Mouse (Mus musculus) MEL-GATA-1-ER (cell line): ENCODE data around the gene Kdm7a.

ENCODE experiments used
- DNase-seq: peaks from one replicate; pipeline ENCODE4 v3.0.0-alpha.2; 2012; ENCODE audit warnings: low read depth; ENCODE audit errors: extremely low read depth

Gene Kdm7a

DNA sequence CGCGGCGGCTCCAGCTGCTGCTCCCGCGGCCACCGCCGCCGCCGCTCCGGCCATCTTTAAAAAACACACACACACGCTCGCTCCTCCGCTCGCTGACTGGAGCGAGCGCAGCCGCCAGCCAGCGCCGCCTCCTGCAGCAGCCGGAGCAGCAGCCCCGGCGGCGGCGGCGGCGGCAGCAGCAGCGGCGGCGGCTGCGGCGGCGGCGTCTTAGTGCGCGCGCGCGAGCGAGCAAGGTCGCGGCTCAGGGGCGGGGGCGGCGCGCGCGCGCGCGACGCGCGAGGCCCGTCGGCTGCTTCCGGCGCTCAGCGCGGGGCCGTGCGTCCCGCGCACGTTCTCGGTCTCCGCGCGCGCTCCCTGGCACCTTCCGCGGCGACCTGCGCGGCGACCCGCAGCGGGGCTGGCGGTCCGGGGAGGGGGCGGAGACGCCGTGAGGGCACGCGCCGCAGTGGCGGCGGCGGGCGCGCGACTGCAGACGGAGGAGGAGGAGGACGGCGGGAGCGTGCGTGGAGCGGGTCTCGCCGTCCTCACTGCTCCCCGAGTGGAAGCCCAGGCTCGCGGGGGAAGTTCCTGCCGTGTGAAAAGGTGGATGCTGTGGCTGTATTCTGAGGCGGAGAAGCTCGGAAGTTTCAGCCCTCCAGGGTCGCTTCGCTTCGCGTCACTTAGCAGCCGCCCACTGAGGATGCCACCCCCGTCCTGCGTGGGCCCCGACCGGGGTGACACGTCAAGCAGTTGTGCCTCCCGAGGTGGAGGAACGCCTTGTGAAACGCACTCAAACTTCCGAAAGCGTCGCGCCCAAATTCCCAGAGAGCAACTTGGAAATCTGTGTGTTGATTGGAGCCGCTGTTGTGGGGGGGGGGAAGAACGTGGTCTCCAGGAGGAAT lies at the start of gene Kdm7a:
Kdm7a (minus strand) TSS at position 209 of the 881 bp plus-strand sequence.
- DNase-seq, result no peak

- DNase-seq, result no peak
Observed at GRCm38 (mm10) chr6:39255271-39255670, 48.7 kb upstream of the Kdm7a start.

GRCm38 (mm10) chr6:39250055-39250454 lies 43.5 kb upstream of the Kdm7a start:
- no peak for DNase-seq

DNA sequence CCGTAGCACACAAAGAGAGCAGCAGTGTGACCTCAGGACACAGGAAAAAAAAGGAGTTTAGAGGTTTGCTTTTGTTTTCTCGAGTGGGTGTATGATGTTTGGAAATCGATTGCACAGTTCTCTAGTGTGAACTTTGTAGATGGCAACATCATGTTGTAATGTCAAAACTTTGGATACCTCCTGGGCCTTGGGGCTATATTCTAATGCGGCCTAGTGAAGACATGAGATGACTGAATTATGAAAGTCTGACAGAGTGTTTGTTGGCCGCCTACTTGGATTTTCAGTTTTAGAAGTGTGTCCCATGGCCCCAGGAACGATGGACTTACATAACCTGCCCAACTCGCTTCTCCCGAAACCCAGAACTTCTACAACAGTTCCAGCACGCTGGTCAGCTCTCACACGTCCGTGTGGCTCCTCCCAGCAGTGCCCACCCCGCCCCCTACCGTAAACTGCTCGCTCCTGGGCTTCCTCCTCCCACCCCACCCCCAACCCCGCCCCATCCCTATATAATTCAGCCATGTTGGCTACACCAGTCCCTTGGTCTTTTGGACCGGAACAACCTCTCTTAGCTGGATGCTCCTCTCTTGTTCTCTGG lies 42.7 kb upstream of the Kdm7a start:
- no peak for DNase-seq

- DNase-seq, result no peak
Observed at GRCm38 (mm10) chr6:39244066-39244465, 37.5 kb upstream of the Kdm7a start.

GRCm38 (mm10) chr6:39243511-39243961 lies 36.9 kb upstream of the Kdm7a start:
- no peak for DNase-seq

DNA sequence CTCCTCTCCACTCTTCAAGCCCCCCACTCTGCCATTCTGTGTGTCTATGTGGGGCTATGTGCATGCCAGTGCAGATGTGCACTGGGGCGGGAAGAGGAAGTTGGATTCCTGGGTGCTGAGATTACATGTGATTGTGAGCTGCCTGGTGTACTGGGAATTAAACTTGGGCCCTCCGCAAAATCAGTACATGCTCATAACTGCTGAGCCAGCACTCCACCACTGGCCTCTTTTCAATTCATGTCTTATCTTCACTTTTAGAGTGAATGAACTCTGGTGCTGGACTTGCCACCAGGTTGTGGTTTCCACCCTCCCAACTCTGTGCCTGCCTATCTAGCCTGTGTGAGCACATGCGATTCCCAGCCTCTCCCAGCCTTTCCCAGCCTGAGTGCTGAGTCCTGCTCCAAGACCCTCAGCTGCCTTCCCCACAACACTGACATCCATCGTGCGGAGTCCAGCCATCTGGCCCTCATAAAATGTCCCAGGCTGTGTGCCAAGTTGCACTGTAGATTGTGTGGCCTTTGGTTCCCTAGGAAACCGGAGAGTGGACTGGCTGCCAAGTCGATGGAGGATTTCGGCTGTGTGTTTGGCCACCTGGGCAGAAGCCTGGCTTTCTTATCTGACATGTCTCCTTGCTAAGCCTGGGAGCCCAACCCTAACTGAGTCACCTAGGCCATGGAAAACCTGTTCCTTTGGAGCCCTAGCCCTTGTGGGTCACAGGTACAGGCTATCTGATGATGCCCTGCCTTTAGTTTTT lies 36.3 kb upstream of the Kdm7a start:
- no peak for DNase-seq

- no peak for DNase-seq
Observed at GRCm38 (mm10) chr6:39241421-39241891, 34.9 kb upstream of the Kdm7a start.

DNA sequence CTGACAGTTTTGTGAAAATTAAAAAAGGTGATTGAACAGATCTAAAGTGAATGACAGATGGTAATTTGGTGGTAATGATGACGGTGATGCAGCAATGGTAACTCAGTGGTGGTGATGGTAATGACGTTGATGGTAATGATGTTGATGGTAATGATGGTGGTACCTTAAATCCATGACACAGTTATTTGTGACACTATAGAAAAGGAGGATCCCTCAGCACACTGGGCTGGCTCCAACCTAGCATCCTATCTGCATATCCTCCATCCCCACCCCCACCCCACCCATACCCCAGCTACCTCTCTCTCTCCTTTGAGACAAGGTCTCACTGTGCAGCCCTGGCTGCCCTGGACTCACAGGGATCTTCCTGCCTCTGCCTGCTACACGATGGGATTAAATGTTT lies 34.4 kb upstream of the Kdm7a start:
- no peak for DNase-seq

DNA sequence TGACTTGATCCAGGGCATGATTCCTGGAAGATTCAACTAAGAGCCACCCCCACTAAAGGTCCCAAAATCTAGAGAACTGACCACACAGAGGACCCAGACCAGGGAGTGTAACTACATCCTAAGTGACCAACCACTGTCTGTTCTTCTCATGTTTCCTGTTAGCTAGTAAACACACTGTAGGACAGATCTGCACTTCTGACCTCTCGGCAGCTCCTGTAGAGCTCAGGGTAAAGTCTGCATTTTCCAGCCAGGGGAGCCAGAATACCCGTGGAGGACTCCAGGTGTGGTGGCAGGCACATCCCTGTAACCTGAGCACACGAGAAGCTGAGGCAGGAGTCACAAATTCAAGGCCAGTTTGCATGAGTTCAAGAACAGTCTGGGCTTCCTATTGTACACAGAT lies 31.3 kb upstream of the Kdm7a start:
- DNase-seq, result no peak

- no peak for DNase-seq
Observed at GRCm38 (mm10) chr6:39232617-39233016, 26.0 kb upstream of the Kdm7a start.

GRCm38 (mm10) chr6:39230664-39231063 lies 24.1 kb upstream of the Kdm7a start:
- no peak for DNase-seq

GRCm38 (mm10) chr6:39226610-39226955 lies 20.0 kb upstream of the Kdm7a start:
- DNase-seq, result no peak

GRCm38 (mm10) chr6:39225876-39226609 lies 19.5 kb upstream of the Kdm7a start:
- no peak for DNase-seq

DNA sequence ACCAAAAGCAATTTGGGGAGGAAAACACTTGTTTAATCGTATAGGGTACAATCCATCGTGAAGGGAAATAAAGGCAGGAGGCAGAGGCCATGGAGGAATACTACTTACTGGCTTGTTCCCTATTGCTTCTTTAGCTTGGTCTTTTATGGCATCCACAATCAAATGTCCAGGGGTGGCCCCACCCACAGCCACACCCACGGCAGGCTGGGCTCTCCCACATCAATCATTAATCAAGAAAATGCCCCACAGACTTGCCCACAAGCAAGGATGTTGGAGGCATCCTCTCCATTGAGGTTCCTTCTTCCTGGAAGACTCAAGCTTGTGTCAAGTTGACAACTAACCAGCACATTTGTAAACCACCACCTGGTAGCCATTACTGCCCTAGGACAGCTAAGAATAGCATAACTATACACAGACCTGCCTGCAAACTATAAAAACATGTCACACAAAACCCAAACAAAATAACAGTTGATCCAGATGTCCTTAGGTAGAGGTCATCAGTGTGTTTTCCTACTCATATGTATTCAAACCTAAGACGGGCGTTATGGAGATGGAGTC lies 16.8 kb upstream of the Kdm7a start:
- DNase-seq, result no peak

DNA sequence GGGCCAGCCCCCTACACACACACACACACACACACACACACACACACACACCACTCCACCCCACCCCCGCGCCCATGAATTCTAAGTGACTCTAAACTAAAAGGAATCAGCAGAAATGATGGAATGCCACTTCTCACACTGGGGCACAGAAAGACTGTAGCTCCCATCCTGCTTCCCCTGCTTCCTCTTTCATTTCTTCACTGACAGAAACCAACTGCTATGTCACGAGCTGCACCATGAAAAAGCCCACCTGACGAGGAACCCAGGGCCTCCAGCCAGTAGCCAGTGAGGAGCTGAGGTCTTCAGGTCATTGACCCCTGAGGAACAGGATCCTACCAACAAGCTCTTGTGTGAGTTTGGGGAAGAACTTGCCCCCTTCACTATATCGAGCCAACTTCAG lies 15.9 kb upstream of the Kdm7a start:
- DNase-seq, result no peak

- no peak for DNase-seq
Observed at GRCm38 (mm10) chr6:39217961-39218360, 11.4 kb upstream of the Kdm7a start.

DNA sequence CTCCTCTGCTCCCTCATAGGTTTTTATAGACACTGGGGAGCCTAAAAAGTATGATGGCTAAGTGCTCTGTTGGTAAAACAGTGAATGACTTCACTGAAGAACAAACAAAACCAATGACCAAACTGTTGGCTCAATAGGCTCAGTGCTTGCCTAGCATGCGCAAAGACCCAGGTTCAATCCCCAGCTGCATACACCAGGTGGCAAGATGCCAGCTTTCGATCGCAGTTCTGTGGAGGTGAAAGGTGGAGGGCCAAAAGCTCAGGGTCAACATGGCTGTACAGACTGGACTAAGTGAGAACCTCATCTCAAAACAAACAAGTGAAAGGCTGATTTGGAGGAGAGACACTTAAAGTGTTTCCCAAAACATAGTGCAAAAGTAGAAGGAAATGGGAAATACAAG lies 10.5 kb upstream of the Kdm7a start:
- DNase-seq, result no peak

- no peak for DNase-seq
Observed at GRCm38 (mm10) chr6:39214949-39215606, 8.5 kb upstream of the Kdm7a start.

- DNase-seq, result no peak
Observed at GRCm38 (mm10) chr6:39209677-39210076, 3.1 kb upstream of the Kdm7a start.

DNA sequence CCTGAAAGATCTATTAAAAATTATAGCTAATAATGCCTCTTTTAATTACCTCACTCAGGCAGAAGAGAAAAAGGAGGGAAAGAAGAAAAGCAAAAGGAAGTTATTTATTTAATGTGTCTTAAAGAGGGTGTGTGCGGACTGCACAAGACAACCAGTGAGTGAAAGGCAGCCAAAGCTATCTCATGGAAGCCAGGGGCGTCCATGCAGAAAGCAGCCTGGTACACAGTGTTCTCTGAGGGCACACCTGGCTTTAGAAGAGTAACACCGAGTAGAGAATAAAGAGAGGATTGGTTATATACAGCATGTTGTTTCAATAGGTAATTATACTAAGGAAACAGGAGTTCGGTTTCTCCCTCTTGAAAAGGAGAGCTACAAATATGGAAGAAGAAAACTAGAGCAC lies 1.6 kb upstream of the Kdm7a start:
- DNase-seq, result no peak
